Mouse (Mus musculus): Measurements from ENCODE around the gene Foxp2.
A peak's percentile ranks its signal among the peaks of the same experiment; 100 is the strongest.

The Foxp2 gene

DNA sequence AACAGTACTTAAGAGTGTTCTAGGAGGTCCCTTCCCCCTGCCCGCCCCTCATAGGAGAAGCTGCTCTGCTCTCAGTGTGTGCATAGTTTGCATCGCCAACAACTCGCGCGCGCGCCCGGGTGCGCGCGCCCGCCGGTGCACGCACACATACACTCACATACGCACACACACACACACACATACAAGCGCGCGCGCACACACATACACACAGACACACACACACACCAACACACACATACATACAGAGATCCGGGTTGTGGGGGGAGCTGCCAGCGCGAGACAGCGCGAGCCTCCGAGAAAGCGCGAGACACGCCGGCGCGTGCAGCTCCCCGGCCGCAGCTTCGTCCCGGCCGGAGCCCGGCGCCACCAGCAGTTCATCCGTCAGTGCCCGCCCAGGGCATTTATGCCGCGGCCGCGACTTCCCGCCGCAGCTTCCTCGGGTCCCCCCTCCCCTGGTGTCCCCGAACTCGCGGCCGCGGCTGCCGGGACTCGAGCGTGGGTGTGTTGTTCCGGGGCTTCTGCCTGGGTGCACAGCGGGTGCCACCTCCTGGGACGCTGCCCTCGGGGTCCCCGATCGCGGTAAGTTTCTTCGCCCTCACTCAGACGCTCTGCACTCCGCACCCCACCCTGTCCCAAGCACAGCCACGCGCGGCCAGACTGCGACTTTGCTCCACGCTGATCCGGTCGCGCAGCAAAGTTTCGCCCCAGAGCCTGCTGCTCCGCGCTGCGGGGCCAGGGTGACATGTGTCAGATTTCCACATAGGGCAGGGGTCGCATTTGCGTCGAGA, at the start of gene Foxp2:
Foxp2 (plus strand) TSS at position 167 of the 788 bp plus-strand sequence.
- peak; percentile 83 for DNase-seq (ENCODE audit: extremely low spot score)

DNA sequence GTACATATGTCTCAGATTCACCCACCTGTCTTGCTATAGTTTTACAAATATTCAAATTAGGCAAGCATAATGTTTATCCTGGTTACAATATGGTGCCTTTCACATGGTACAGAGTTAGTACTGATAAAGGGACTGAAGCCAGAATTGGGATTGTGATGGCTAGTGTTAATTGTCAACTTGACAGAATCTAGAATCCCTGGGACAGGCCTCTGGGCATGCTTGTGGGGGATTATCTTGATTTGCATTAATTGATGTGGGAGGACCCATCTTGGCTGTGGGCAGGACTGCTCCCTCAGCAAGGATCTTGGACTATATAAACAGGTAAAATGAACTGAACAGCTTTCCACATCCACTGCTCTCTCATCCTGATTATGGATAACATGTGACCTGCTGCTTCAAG, 15.9 kb upstream of the Foxp2 start:
- no peak for DNase-seq (ENCODE audit: extremely low spot score)

DNA sequence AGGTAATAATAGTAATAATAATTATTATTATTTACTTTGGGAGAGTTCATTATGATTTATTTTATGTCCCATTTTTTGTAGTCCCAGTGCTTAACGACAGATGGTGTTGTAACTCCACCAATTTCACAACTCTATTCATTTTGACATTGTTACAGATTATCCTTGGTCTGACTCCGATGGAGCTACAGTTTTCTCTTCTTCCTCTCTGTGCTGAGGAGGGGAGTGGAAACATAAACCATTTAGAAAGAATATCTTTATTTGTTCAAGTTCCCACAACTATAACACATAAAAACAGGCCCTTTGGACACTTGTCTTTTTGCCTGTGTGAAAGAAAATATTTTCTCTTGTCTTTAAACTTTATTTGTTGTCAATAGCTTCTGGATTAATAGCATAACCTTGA, 4.1 kb upstream of the Foxp2 start:
- DNase-seq (ENCODE audit: extremely low spot score): peak; percentile 40

DNA sequence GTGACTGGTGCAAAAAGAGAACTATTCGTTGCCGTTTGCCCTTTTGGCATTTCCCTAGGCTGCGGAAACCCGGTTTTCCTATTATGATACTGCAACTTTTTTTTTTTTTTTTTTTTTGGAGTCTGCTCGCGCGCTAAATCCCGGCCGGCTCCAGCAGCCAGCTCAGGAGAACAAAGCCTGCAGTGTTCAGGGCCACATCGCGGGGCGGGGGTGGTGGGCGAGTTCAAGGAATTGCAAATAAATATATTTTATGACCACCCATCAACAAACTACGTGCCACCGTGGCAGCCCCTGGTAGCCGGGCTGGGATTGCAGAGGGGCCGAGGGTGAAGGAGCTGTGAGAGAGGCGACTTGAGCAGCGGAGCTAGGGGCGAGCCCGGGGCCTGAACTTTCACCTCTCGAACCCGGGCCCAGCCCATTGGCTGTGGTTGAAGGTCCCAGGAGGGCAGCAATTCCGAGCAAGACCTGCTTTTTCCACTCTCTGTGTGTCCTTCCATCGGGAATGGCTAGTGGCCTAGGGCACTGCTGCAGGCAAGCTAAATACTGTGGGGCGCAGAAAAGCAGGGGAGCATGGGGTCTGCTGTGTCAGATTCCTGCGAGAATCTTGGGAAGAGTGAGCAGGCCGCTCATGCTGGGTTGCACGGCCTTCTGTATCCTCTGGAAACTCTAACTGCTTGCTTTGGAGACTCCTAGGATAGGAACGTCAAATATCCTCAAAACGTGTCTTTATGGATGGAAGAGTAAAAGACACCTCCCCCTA, 2.9 kb upstream of the Foxp2 start:
- peak; percentile 88 for DNase-seq (ENCODE audit: extremely low spot score)

DNA sequence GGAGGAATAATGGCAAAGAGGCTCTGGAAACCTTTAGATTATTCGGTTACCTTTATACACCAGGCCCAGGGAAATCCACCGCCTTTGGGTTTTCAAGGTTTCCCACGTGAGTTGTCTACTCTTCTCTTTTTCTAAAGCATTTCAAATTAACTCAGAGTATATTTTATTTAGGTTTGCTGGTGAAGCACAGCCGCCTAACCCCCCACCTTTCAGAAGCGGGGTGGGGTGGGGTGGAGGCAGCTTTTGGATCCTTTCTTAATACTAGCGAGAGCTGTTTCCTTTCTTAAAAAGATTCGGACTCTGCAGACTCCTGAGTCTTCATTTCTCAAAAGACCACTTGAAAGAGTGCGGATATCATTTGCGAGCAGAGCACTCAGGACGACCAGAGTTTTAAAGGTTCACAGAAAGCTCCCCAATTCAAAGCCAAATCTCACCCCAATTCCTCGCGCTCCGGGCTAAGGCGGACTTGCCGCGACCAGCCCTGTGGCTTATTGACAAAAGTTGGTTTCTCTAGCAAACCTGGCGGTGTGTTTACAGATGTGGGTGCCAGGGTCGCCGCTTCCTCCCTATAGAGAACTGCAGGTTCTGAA, 2.0 kb upstream of the Foxp2 start:
- peak; percentile 48 for DNase-seq (ENCODE audit: extremely low spot score)

DNA sequence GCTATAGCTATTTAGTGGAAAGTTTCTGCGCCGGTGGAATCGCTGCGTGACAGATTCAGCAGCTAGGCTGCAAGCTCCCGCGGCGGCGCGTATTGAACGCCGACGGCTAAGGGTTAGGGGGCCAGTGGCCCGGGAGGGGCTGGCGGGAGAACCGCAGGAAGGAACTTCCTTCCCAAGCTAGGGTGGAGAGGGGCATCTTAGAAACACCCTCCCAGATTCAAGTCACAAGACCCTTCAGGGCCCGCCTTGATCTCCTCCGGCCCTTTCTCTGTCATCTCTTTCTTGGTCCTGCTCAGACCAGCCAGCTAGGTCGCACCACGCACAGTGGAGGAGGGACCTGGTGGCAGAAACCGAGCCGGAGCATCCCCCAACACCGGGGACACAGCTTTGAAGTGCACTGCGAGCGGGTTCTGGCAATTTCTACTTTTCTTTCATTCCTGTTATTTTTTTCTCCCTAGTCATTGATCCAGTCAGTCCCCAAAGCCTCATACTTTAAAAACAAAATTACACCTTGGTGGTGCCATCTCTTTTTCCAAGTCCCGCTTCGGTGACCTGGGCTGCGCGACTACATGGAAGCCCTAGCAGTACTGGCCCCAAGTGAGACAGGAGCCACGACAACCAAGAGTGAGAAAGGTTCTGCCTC, 1.1 kb upstream of the Foxp2 start:
- peak; percentile 73 for DNase-seq (ENCODE audit: extremely low spot score)

DNA sequence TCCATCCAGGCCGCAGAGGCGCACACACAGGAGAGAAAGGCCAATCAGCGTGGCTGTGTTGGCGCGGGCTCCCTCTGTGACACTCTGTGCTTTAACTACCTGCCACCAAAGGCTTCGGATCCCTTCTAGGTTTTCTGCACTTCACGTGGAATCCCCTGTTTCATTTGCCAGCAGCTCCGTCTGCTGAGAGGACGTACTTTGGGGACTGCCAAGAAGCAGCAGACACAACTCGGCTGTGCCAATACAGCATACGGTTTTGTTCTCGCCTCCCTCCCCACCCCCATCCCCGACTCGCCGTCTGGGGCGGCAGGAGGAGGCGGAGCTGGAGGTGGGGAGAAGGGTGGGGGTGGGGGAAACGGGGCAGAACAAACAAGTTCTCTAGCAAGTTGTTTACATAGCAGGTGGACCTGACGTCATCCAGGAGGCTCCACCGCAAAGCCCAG, 549 bp upstream of the Foxp2 start:
- peak; percentile 85 for DNase-seq (ENCODE audit: extremely low spot score)

DNA sequence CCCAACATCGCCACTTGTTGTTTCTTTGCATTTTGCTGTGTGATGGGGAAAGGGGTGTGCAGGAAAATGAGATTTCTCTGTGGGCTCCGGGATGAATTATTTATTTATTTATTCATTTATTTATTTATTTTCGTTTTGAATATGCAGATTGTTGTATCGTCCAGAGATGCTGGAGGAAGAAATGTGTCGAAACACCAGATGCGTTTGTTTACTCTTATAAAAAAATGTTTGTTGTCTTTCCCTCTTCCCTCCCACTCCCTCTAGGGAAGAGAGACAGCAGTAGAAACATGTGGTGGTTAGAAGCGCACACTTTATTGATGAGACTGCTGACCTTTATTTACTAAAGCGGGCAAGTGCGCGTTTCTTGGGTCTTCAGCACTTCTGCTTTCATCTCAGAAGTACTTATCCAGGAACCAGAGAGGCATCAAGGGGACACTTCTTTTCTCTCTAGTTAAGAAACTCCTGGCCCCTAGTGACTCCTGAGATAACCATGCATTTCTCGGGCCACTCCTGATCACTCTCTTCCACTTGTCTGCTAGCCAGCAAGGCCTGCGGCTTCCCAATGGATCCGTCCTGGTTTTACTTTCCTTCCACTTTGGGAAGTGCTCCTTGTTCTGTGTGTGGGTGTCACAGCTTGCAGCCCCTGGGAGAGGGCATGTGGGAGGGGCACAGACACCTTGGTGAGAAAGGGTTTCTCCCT, 972 bp downstream of the Foxp2 start:
- peak; percentile 35 for DNase-seq (ENCODE audit: extremely low spot score)

DNA sequence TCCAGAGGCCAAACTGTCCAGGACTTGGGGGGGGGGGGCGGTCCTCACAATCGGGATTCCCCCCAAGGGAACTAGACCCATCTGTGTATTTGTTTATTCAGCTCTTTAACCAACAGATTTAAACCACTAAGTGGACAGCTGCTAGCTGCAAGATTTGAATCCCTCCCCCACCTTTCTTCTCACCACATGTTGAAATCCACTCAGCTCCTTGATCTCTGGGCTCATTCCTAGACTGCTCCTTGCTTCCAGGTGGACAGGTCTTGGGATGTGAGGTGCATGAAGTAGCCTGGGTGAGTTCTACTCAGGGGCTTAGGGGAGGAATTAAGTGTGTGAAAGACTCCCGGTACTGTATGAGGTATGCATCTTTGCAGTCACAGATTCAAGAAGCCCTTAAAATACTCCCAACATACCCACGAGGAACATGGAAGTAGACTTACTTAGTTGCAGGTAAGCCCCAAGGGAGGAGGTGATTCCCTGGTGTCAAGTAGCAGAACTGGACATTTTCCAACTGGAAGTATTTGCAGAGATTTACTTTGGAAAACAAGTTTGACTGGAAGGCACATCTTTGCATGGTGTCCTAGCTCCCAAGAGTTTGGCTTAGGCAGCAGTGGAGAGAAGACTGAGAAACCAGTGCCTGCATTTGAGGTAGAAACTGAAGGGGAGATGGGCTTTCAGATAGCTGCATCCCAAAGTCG, 2.3 kb downstream of the Foxp2 start:
- DNase-seq (ENCODE audit: extremely low spot score): peak; percentile 33

DNA sequence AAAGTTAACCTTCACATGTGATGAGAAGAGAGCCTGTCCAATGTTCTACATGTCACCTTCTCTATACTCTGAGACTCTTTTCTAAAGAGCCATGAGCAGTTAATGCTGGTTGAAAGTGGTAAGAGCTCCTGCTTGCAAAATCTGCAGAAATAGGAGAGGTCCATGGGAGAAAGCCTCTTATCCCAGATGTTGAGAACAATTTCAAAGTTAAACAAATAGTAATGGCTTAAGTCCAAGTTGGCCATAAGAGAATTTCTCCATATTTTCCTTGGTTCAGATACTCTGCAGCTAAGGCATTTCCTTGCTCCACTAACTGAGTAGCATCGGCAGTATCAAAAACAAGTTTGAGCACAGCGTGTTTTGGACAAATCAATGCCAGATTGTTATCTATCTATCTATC, 13.9 kb downstream of the Foxp2 start:
- no peak for DNase-seq (ENCODE audit: extremely low spot score)

DNA sequence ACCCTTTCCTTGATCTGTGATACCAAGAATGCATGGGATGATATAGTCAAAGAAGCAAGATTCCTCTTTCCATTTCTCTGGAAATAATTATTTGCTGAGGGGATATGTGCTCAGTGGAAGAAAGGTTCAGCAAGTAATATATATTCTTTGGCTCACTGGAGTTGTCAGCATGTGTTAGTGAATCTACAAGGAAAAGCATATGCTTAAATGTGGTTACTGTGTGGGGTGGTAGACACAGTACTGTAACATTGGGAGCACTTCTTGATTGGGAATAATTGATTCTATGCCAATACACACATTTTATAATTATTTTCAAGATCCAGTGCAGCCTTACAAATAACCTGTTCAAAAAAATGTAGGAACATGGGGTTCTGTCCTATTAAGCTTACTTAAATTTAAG, 21.6 kb downstream of the Foxp2 start:
- no peak for DNase-seq (ENCODE audit: extremely low spot score)

DNA sequence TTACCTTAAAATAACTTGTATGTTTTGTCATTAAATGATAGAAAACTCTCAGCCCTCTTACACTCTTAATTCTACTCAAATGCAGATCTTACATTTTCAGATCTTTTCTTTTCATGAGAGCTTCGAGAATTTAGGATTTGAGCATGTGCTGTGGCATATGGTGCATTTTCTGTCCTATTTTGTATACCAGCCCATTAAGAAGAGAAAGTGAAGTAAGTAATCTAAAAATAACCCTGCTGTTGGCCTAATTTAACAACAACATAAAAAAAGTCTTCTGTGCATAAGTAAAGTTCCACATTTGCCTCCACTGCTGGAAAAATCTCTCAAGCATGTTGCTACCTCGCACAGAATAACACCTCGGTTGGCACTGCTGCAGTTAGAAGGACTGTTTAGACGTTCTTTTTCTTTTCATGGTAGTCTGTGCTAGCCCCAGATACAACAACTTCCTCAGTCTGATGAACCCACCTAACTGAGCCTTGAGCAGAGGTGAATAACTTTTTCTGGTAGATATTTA, 23.9 kb downstream of the Foxp2 start:
- no peak for DNase-seq (ENCODE audit: extremely low spot score)

DNA sequence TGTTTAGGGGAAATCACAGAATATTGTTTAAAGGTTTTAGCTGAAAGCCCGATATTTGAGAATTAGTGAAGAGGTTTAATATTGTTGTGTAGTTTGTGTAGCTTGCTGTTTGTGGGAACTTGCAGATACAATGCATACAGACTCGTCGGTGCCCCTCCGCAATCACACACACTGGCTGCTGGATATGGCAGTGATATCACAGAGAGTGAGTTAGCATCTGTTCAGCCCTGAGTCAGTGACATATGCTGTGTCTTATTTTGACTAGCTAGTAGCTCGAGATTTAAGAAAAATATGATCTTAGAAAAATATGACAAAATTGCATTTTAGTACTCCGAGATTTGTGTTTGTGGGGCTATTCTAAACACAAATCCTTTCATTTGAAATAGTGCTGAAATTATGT, 49.9 kb downstream of the Foxp2 start:
- DNase-seq (ENCODE audit: extremely low spot score): no peak

DNA sequence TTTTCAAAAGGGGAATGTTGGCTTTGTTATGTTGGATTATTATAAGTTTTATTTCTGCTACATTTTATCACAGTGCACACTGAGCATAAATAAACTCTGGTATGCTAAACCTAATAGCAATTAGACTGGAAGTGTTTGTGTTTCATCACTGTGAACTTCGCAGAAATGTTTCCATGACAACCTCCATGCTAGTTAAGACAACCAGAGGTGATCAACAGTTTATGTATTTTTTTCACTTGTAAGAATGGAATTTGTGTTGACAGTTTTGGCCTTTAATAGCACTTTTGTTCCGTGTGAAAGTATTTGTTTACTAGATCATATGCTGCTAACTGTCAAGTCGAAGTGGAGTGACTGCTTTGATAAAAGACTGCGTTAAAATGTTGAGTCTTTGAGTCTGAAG, 51.6 kb downstream of the Foxp2 start:
- no peak for DNase-seq (ENCODE audit: extremely low spot score)

DNA sequence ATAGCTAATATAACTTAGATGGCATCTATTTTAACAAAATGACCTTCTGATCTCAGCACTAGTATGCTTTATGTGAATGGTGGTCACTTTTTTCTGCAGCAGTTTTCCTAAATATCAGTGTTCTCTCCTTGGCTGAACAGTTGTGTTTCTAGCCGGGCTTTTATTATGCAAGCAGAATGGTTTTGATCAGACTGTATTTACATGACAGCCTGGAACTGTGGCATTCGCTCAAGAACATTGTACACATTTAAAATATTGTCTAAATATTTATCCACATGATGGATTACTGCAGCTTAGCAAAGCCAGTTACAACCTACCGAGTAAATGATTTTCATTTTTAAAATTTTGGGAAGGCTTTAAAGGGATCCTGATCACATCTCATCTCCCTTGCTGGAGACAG, 75.9 kb downstream of the Foxp2 start:
- no peak for DNase-seq (ENCODE audit: extremely low spot score)

DNA sequence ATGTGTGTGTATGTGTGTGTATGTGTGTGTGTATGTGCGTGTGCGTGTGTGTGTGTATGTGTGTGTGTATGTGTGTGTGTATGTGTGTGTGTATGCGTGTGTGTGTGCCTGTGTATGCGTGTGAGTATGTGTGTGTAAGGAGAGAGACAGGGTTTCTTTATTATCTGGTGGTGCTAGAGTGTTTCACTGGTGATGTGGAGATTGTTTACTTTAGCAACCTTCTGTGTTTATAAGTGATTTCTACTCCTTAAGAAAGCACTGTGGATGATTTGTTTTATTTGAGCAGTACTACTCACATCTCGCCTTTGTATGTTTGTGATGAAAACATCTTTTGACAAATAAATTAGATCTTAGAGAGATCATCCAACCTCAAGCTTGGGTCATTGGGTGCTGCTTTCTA, 77.1 kb downstream of the Foxp2 start:
- no peak for DNase-seq (ENCODE audit: extremely low spot score)

DNA sequence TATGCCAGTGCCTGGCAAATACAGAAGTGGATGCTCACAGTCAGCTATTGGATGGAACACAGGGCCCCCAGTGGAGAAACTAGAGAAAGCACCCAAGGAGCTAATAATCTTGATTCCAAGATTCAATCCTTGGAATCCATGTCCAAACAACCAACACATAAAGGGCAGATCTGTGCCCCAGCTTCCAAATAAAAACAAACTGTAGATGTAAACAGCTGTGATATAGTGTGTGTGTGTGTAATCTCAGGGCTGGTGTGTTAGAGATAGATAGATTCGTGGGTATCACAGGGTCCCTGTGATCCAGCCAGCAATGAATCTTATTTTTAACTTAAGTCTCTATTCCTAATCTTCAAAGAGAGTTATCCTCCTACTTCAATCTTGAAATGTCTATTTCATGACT, 107.0 kb downstream of the Foxp2 start:
- no peak for DNase-seq (ENCODE audit: extremely low spot score)

DNA sequence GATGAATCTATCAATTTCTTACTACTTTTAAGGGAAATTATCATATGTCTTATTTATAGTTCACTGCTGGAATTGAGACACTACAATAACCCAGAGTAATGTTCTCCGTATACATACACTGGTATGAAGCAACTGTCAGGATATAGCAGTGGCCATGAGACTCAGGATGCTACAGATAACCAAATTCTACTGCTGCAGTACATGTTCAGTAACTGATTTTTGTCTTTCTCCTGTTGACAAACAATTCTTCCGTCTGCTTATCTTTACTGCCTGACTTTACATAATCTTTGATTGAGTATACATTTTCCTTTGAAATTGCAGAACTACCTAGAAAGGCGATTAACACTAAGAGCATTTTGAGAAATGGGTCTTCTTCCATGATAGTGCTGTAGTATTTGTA, 127.3 kb downstream of the Foxp2 start:
- no peak for DNase-seq (ENCODE audit: extremely low spot score)

DNA sequence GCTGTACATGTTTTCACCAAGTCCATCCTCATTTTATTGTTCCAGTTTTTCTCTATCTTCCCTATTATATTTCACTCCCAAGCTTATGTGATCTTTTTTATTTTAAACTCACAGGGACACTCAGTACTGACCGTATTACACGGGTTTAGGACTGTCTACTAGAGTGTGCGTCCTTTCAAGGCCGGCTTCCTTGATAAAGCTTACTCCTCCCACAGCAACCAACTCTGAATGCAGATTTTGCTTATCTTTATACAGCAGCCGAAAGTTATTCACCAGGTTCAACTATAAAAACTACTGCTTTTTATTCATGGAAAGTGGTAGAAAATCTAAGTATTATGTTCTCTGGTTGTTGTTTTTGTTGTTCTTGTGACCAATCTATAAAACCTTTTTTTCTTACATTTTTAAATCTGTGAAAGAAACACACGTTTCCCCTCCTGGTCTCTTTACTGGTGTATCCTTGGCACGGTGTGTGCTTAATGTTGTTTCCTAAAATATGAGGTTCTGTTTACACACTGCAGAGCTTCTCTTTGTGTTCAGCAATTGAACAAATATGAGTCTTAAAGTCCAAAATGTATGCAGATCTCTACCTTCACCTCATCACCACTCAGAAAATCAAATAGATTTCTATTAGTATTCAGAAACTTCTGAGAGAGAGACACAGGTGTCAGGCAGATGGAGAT, 128.4 kb downstream of the Foxp2 start:
- no peak for DNase-seq (ENCODE audit: extremely low spot score)

DNA sequence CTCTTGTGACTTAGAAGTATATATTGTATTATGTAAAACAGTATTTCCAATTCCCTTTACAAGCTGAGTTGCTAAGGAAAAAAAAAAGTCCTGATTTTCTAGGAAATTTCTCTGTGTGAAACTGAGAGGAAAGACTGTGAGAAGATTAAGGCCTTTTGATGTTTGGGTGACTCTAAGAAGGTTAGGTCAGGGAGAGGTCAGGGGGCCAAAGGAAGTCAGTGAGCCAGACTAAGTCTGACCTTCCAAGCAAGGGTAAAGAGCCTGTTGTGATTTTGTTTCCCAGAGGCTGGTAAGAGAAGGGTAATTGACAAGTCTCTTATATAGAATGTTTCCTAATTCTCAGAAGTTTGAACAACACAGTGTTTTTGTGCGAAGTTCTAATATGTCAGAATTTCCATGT, 162.1 kb downstream of the Foxp2 start:
- DNase-seq (ENCODE audit: extremely low spot score): peak; percentile 60
